Mouse (Mus musculus): ENCODE measurements around the gene Cox6b2. TPM values are rescaled to one million over a fixed set of nuclear protein-coding genes. Genes with fewer than 3 reads are reported as not detected.

The Cox6b2 gene
- polyA plus RNA-seq, 1 experiment: 94.6 TPM

- TF ChIP-seq FLI1 (IDR thresholded peaks at IDR 0.05; ENCODE audit: low read length) (no peak), GATA1 (IDR thresholded peaks at IDR 0.05; ENCODE audit: borderline replicate concordance, low read length) (no peak)
- H3K27me3 ChIP-seq (replicated peaks): no peaks in the 10 kb centered on the region
- H3K36me3 ChIP-seq (replicated peaks; ENCODE audit: low read length): peaks cover 72% of the 10 kb centered on the region
- peak overlapping the region; percentile 59 for H3K4me3 ChIP-seq (replicated peaks)
- H3K9me3 ChIP-seq: no peaks in the 10 kb centered on the region
- peaks cover 83% of the 10 kb centered on the region for H3K4me1 ChIP-seq
Observed at GRCm38 (mm10) chr7:4743354-4743753, 9.5 kb downstream of the Cox6b2 start.

GRCm38 (mm10) chr7:4742482-4742819 lies 10.4 kb downstream of the Cox6b2 start:
- Histone ChIP-seq H3K9me3 (no peaks in the 10 kb centered on the region), H3K4me1 (peaks cover 74% of the 10 kb centered on the region), H3K27me3 (replicated peaks) (no peaks in the 10 kb centered on the region), H3K36me3 (replicated peaks; ENCODE audit: low read length) (peaks cover 63% of the 10 kb centered on the region), H3K4me3 (replicated peaks) (peak overlapping the region; percentile 59)
- no peak for TF ChIP-seq FLI1 (IDR thresholded peaks at IDR 0.05; ENCODE audit: low read length)
- TF ChIP-seq GATA1 (IDR thresholded peaks at IDR 0.05; ENCODE audit: borderline replicate concordance, low read length): no peak

- no peak for TF ChIP-seq GATA1 (IDR thresholded peaks at IDR 0.05; ENCODE audit: borderline replicate concordance, low read length)
- no peak for TF ChIP-seq FLI1 (IDR thresholded peaks at IDR 0.05; ENCODE audit: low read length)
- Histone ChIP-seq H3K4me1 (peaks cover 68% of the 10 kb centered on the region), H3K9me3 (no peaks in the 10 kb centered on the region), H3K36me3 (replicated peaks; ENCODE audit: low read length) (peaks cover 58% of the 10 kb centered on the region), H3K4me3 (replicated peaks) (peak overlapping the region; percentile 94), H3K27me3 (replicated peaks) (no peaks in the 10 kb centered on the region)
Observed at GRCm38 (mm10) chr7:4741672-4742481, 11.0 kb downstream of the Cox6b2 start.

GRCm38 (mm10) chr7:4741151-4741550 lies 11.7 kb downstream of the Cox6b2 start:
- TF ChIP-seq FLI1 (IDR thresholded peaks at IDR 0.05; ENCODE audit: low read length): no peak
- no peak for TF ChIP-seq GATA1 (IDR thresholded peaks at IDR 0.05; ENCODE audit: borderline replicate concordance, low read length)
- Histone ChIP-seq H3K4me1 (peaks cover 61% of the 10 kb centered on the region), H3K36me3 (replicated peaks; ENCODE audit: low read length) (peaks cover 50% of the 10 kb centered on the region), H3K27me3 (replicated peaks) (no peaks in the 10 kb centered on the region), H3K4me3 (replicated peaks) (peak overlapping the region; percentile 94), H3K9me3 (no peaks in the 10 kb centered on the region)

- no peaks in the 10 kb centered on the region for H3K9me3 ChIP-seq
- peaks cover 53% of the 10 kb centered on the region for H3K4me1 ChIP-seq
- no peak for TF ChIP-seq FLI1 (IDR thresholded peaks at IDR 0.05; ENCODE audit: low read length)
- no peak for TF ChIP-seq GATA1 (IDR thresholded peaks at IDR 0.05; ENCODE audit: borderline replicate concordance, low read length)
- peaks cover 42% of the 10 kb centered on the region for H3K36me3 ChIP-seq (replicated peaks; ENCODE audit: low read length)
- H3K27me3 ChIP-seq (replicated peaks): no peaks in the 10 kb centered on the region
- H3K4me3 ChIP-seq (replicated peaks): peak overlapping the region; percentile 94
Observed at GRCm38 (mm10) chr7:4740309-4740727, 12.6 kb downstream of the Cox6b2 start.

GRCm38 (mm10) chr7:4739544-4740275 lies 13.2 kb downstream of the Cox6b2 start, which contains the start of gene Kmt5c:
Gene Kmt5c, plus strand, starts transcription at chr7:4740115.
- TF ChIP-seq GATA1 (IDR thresholded peaks at IDR 0.05; ENCODE audit: borderline replicate concordance, low read length) (no peak), FLI1 (IDR thresholded peaks at IDR 0.05; ENCODE audit: low read length) (no peak)
- Histone ChIP-seq H3K4me1 (peaks cover 48% of the 10 kb centered on the region), H3K4me3 (replicated peaks) (peak within 1 kb of the TSS; percentile 94), H3K27me3 (replicated peaks) (no peaks in the 10 kb centered on the region), H3K36me3 (replicated peaks; ENCODE audit: low read length) (peaks cover 36% of the 10 kb centered on the region), H3K9me3 (no peaks in the 10 kb centered on the region)

- Histone ChIP-seq H3K36me3 (replicated peaks; ENCODE audit: low read length) (peaks cover 30% of the 10 kb centered on the region), H3K9me3 (no peaks in the 10 kb centered on the region), H3K4me1 (peaks cover 42% of the 10 kb centered on the region), H3K27me3 (replicated peaks) (no peaks in the 10 kb centered on the region), H3K4me3 (replicated peaks) (peak overlapping the region; percentile 94)
- TF ChIP-seq FLI1 (IDR thresholded peaks at IDR 0.05; ENCODE audit: low read length): no peak
- no peak for TF ChIP-seq GATA1 (IDR thresholded peaks at IDR 0.05; ENCODE audit: borderline replicate concordance, low read length)
Observed at GRCm38 (mm10) chr7:4739041-4739543, 13.8 kb downstream of the Cox6b2 start.

GRCm38 (mm10) chr7:4732968-4733392 lies 19.9 kb downstream of the Cox6b2 start:
- Histone ChIP-seq H3K9me3 (no peaks in the 10 kb centered on the region), H3K4me1 (peaks cover 12% of the 10 kb centered on the region), H3K27me3 (replicated peaks) (no peaks in the 10 kb centered on the region), H3K36me3 (replicated peaks; ENCODE audit: low read length) (no peaks in the 10 kb centered on the region), H3K4me3 (replicated peaks) (no peak overlapping the region)
- TF ChIP-seq FLI1 (IDR thresholded peaks at IDR 0.05; ENCODE audit: low read length) (no peak), GATA1 (IDR thresholded peaks at IDR 0.05; ENCODE audit: borderline replicate concordance, low read length) (no peak)

- TF ChIP-seq GATA1 (IDR thresholded peaks at IDR 0.05; ENCODE audit: borderline replicate concordance, low read length) (no peak), FLI1 (IDR thresholded peaks at IDR 0.05; ENCODE audit: low read length) (no peak)
Observed at GRCm38 (mm10) chr7:4731090-4731489, 21.8 kb downstream of the Cox6b2 start.

GRCm38 (mm10) chr7:4725169-4725568 lies 27.7 kb downstream of the Cox6b2 start, which contains the start of gene Tmem150b:
Gene Tmem150b, minus strand, starts transcription at chr7:4725249.
- Histone ChIP-seq H3K27me3 (replicated peaks) (no peaks in the 10 kb centered on the region), H3K36me3 (replicated peaks; ENCODE audit: low read length) (no peaks in the 10 kb centered on the region), H3K9me3 (no peaks in the 10 kb centered on the region), H3K4me1 (peaks cover 24% of the 10 kb centered on the region), H3K4me3 (replicated peaks) (peak within 1 kb of the TSS; percentile 86)
- TF ChIP-seq FLI1 (IDR thresholded peaks at IDR 0.05; ENCODE audit: low read length) (no peak), GATA1 (IDR thresholded peaks at IDR 0.05; ENCODE audit: borderline replicate concordance, low read length) (no peak)

More at GRCm38 (mm10) chr7:4731090-4731489, 21.8 kb downstream of the Cox6b2 start:
- Histone ChIP-seq H3K4me3 (replicated peaks) (no peak overlapping the region), H3K9me3 (no peaks in the 10 kb centered on the region), H3K27me3 (replicated peaks) (no peaks in the 10 kb centered on the region), H3K36me3 (replicated peaks; ENCODE audit: low read length) (no peaks in the 10 kb centered on the region), H3K4me1 (peaks cover 12% of the 10 kb centered on the region)
